Mouse (Mus musculus): ENCODE measurements at regions not wholly inside any gene's neighbourhood (a gene's known extent, or its start where the extent isn't known, plus 50 kb on each side); places are given as distances from the start of the nearest gene placed in this dataset.
A peak's percentile ranks its signal among the peaks of the same experiment; 100 is the strongest.

GRCm38 (mm10) chr1:13772106-13772505 is 2321.0 kb downstream of the 4930444P10Rik start:
- Histone ChIP-seq H3K27me3 (replicated peaks) (no peaks in the 10 kb centered on the region), H3K79me2 (replicated peaks; ENCODE audit: control insufficient read depth, extremely low read depth, insufficient read depth, poor library complexity, severe bottlenecking) (no peaks in the 10 kb centered on the region), H3K4me2 (ENCODE audit: insufficient read depth, low read depth, poor library complexity, severe bottlenecking) (no peak overlapping the region), H3K9me3 (replicated peaks; ENCODE audit: low read length) (no peaks in the 10 kb centered on the region), H3K27ac (ENCODE audit: insufficient read depth, low read depth) (no peak overlapping the region), H3K36me3 (replicated peaks in 1 of 2; ENCODE audit: control insufficient read depth in 1 of 2, insufficient read depth in 1 of 2, low read length in 1 of 2) (no peaks in the 10 kb centered on the region), H3K4me1 (ENCODE audit: control insufficient read depth in 1 of 2, insufficient read depth in 2 of 2) (peaks cover 5 to 15% of the 10 kb centered on the region in 2 experiments), H3K4me3 (replicated peaks in 1 of 3; ENCODE audit: low read depth in 2 of 3, low read length in 2 of 3, poor library complexity in 1 of 3) (no peak overlapping the region), H3K9ac (ENCODE audit: insufficient read depth, low read depth) (no peak overlapping the region)
- in situ Hi-C loops (cut with MboI; ENCODE audit: low pct_ligation_motif_present, low pct_unique_long_range_greater_than_20kb, low sequenced_read_pairs), result no loop called here
- peak; percentile 62 for TF ChIP-seq ETS1 (conservative IDR thresholded peaks at IDR 0.05; ENCODE audit: low read depth, low read length)
- TF ChIP-seq IRF4 (IDR thresholded peaks at IDR 0.05; ENCODE audit: low read depth, low read length), result peak; percentile 56
- 0 out of 2 replicates have a peak, but pooled peaks have one; percentile 30 for TF ChIP-seq JUND (conservative IDR thresholded peaks at IDR 0.05; ENCODE audit: low read depth, low read length)
- 0 out of 2 replicates have a peak, but pooled peaks have one; percentile 14 for TF ChIP-seq MEF2A (IDR thresholded peaks at IDR 0.05; ENCODE audit: borderline replicate concordance, low read depth, low read length)
- peak; percentile 40; the same call in 1 of the 2 replicates for TF ChIP-seq EP300 (IDR thresholded peaks at IDR 0.05; ENCODE audit: low read length)
- TF ChIP-seq PAX5 (IDR thresholded peaks at IDR 0.05; ENCODE audit: low read length), result no peak
- no peak for TF ChIP-seq KAT2A (IDR thresholded peaks at IDR 0.05; ENCODE audit: insufficient replicate concordance, low read length)
- TF ChIP-seq ZNF384 (IDR thresholded peaks at IDR 0.05; ENCODE audit: low read depth, low read length), result no peak
- no peak for TF ChIP-seq MAX (IDR thresholded peaks at IDR 0.05; ENCODE audit: low read length)
- dilution Hi-C loops (cut with MboI; ENCODE audit: extremely low pct_ligation_motif_present, extremely low pct_unique_long_range_greater_than_20kb, low sequenced_read_pairs), result no loop called here
- peak; percentile 68 for DNase-seq (ENCODE audit: extremely low read depth)

- Histone ChIP-seq H3K27ac (ENCODE audit: insufficient read depth, low read depth) (no peak overlapping the region), H3K4me2 (ENCODE audit: insufficient read depth, low read depth, poor library complexity, severe bottlenecking) (no peak overlapping the region), H3K4me3 (replicated peaks in 1 of 3; ENCODE audit: low read depth in 2 of 3, low read length in 2 of 3, poor library complexity in 1 of 3) (no peak overlapping the region), H3K4me1 (ENCODE audit: control insufficient read depth in 1 of 2, insufficient read depth in 2 of 2) (peaks cover 5 to 15% of the 10 kb centered on the region in 2 experiments), H3K9me3 (replicated peaks; ENCODE audit: low read length) (no peaks in the 10 kb centered on the region), H3K36me3 (replicated peaks in 1 of 2; ENCODE audit: control insufficient read depth in 1 of 2, insufficient read depth in 1 of 2, low read length in 1 of 2) (no peaks in the 10 kb centered on the region), H3K79me2 (replicated peaks; ENCODE audit: control insufficient read depth, extremely low read depth, insufficient read depth, poor library complexity, severe bottlenecking) (no peaks in the 10 kb centered on the region), H3K9ac (ENCODE audit: insufficient read depth, low read depth) (no peak overlapping the region), H3K27me3 (replicated peaks) (no peaks in the 10 kb centered on the region)
- TF ChIP-seq ZC3H11A (IDR thresholded peaks at IDR 0.05; ENCODE audit: low read depth, low read length), result no peak
- no peak for TF ChIP-seq POLR2AphosphoS2 (IDR thresholded peaks at IDR 0.05; ENCODE audit: low read depth, low read length)
- TF ChIP-seq MAZ (IDR thresholded peaks at IDR 0.05; ENCODE audit: low read depth, low read length), result no peak
- no peak for TF ChIP-seq MYC (IDR thresholded peaks at IDR 0.05; ENCODE audit: low read depth, low read length)
- TF ChIP-seq ZNF384 (IDR thresholded peaks at IDR 0.05; ENCODE audit: low read depth, low read length), result no peak
- TF ChIP-seq POLR2A (IDR thresholded peaks at IDR 0.05; ENCODE audit: low read depth, low read length), result no peak
- no peak for TF ChIP-seq NRF1 (IDR thresholded peaks at IDR 0.05; ENCODE audit: low read depth, low read length)
- no peak for TF ChIP-seq JUND (conservative IDR thresholded peaks at IDR 0.05; ENCODE audit: low read depth, low read length)
- no peak for TF ChIP-seq KAT2A (IDR thresholded peaks at IDR 0.05; ENCODE audit: insufficient replicate concordance, low read length)
- TF ChIP-seq SIN3A (IDR thresholded peaks at IDR 0.05; ENCODE audit: low read length), result no peak
- TF ChIP-seq RCOR1 (conservative IDR thresholded peaks at IDR 0.05; ENCODE audit: low read depth, low read length), result no peak
- DNase-seq (ENCODE audit: extremely low read depth), result no peak
- in situ Hi-C loops (cut with MboI; ENCODE audit: low pct_ligation_motif_present, low pct_unique_long_range_greater_than_20kb, low sequenced_read_pairs), result no loop called here
- dilution Hi-C loops (cut with MboI; ENCODE audit: extremely low pct_ligation_motif_present, extremely low pct_unique_long_range_greater_than_20kb, low sequenced_read_pairs), result no loop called here
These were observed 2322.1 kb downstream of the 4930444P10Rik start for GRCm38 (mm10) chr1:13771014-13771463.
